Mouse (Mus musculus): ENCODE measurements around the gene Dhx15.

The Dhx15 gene

GRCm38 (mm10) chr5:52141936-52142335 lies 48.4 kb downstream of the Dhx15 start:
- DNase-seq = no peak

- DNase-seq = peak in 1 of 2 experiments; percentile 10
Observed at GRCm38 (mm10) chr5:52138819-52139218, 51.5 kb downstream of the Dhx15 start.

GRCm38 (mm10) chr5:52138134-52138533 lies 52.2 kb downstream of the Dhx15 start:
- DNase-seq = peak in 1 of 2 experiments; percentile 29

- DNase-seq = peak; percentile 25 to 39
Observed at GRCm38 (mm10) chr5:52135460-52136141, 54.7 kb downstream of the Dhx15 start.

- no peak for DNase-seq
Observed at GRCm38 (mm10) chr5:52132840-52133239, 57.5 kb downstream of the Dhx15 start.

- peak in 1 of 2 experiments; percentile 77 for DNase-seq
Observed at GRCm38 (mm10) chr5:52132092-52132491, 58.2 kb downstream of the Dhx15 start.

GRCm38 (mm10) chr5:52131389-52131788 lies 58.9 kb downstream of the Dhx15 start:
- no peak for DNase-seq

- no peak for DNase-seq
Observed at GRCm38 (mm10) chr5:52130496-52130895, 59.8 kb downstream of the Dhx15 start.

GRCm38 (mm10) chr5:52126263-52126662 lies 64.1 kb downstream of the Dhx15 start:
- DNase-seq = no peak

- no peak for DNase-seq
Observed at GRCm38 (mm10) chr5:52125854-52126253, 64.5 kb downstream of the Dhx15 start.

- no peak for DNase-seq
Observed at GRCm38 (mm10) chr5:52122146-52122545, 68.2 kb downstream of the Dhx15 start.

GRCm38 (mm10) chr5:52119822-52120221 lies 70.5 kb downstream of the Dhx15 start:
- DNase-seq = peak in 1 of 2 experiments; percentile 38

GRCm38 (mm10) chr5:52119192-52119591 lies 71.1 kb downstream of the Dhx15 start:
- DNase-seq = no peak

GRCm38 (mm10) chr5:52117829-52118228 lies 72.5 kb downstream of the Dhx15 start:
- no peak for DNase-seq

- DNase-seq = no peak
Observed at GRCm38 (mm10) chr5:52116404-52116803, 73.9 kb downstream of the Dhx15 start.

- peak; percentile 47 to 76 for DNase-seq
Observed at GRCm38 (mm10) chr5:52115821-52116317, 74.4 kb downstream of the Dhx15 start.

GRCm38 (mm10) chr5:52114751-52115451 lies 75.4 kb downstream of the Dhx15 start:
- peak in 1 of 2 experiments; percentile 12 for DNase-seq

- DNase-seq = peak in 1 of 2 experiments; percentile 47
Observed at GRCm38 (mm10) chr5:52113851-52114731, 76.2 kb downstream of the Dhx15 start.

GRCm38 (mm10) chr5:52112953-52113841 lies 77.1 kb downstream of the Dhx15 start:
- peak in 1 of 2 experiments; percentile 25 for DNase-seq

GRCm38 (mm10) chr5:52112191-52112760 lies 78.0 kb downstream of the Dhx15 start:
- DNase-seq = no peak
